Mouse (Mus musculus): Measurements from ENCODE around the gene Ptprt. TPM values are rescaled to one million over a fixed set of nuclear protein-coding genes. Genes with fewer than 3 reads are reported as not detected.

The Ptprt gene
- polyA plus RNA-seq, 1 experiment from 2014 or later: 0.87 TPM

DNA sequence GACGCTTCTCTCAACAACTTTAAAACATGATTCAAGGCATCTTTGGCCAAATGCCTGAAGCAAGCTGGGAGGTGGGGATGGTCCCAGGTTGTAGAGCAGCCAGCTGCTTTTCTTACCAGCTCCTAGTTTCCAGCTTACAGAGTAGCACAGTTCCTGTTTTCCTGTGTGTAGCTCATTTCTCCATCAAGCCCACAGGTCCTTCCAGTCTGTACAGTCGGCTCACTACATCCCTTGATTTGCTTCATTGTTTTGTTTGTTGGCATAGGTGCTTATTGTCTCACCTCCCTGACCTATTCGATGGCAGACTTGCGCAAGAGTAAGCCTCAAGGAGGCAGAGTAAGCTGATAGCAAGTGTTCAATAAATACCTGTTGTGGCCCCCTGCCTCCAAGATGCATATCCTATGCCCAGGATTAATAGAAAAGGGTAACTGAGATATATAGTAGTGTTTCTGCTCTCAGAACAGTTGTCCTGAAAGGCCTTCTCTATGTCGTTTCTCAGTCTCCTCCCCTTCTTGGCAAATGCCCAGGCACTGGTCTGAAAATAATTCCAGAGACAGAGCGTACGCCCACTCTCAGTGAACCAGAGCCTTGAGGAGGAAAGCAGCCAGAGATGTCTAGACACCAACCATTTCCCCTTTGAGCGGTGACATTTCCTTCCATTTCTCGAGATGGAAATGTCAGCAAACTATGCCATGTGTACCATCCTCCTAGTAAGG is 852.7 kb downstream of the Ptprt start:
- Histone ChIP-seq H3K36me3 (replicated peaks) (no peaks in the 10 kb centered on the region), H3K9me3 (no peaks in the 10 kb centered on the region), H3K4me1 (peaks cover 14% of the 10 kb centered on the region), H3K27me3 (ENCODE audit: poor library complexity, severe bottlenecking) (no peaks in the 10 kb centered on the region), H3K27ac (no peak overlapping the region), H3K4me3 (no peak overlapping the region)
- WGBS: 88% methylated on average over 9 of the region's 9 CpGs
- DNase-seq (ENCODE audit: extremely low spot score, low spot score): no peak

DNA sequence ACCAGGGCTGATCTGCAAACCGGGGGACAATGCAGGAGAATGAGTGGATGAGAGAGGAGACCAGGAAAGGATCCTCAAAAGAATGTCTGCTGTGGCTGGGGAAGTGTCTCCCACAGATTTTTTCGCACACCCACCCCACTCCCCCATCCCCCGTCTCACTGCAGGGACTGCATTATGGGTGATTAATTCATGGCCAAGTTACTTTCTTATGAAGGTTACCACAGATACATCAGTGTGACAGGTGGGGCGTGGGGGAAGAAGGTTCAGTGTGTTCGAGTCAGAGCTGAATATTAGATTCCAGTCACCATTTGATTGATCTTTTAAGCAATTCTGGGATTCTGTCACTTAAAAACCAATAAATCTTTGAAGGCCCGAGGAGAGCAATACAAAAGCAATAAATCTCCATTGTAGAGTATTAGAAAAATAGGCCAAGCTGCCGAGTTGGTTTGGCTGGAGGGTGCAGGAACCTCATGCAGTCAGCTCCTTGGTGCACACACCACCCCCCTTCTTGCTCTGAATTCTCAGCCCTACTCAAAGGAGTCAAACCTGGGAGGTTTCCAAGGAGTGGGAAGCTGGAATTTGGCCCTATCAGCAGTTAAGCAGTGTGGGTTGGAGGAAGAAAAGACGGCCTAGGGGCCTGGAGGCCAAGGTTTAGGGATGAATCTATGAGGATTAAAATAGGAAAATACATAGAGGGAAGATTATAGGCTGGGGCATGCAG is 854.5 kb downstream of the Ptprt start:
- H3K36me3 ChIP-seq (replicated peaks): no peaks in the 10 kb centered on the region
- WGBS: 73% methylated on average over 8 of the region's 8 CpGs

DNA sequence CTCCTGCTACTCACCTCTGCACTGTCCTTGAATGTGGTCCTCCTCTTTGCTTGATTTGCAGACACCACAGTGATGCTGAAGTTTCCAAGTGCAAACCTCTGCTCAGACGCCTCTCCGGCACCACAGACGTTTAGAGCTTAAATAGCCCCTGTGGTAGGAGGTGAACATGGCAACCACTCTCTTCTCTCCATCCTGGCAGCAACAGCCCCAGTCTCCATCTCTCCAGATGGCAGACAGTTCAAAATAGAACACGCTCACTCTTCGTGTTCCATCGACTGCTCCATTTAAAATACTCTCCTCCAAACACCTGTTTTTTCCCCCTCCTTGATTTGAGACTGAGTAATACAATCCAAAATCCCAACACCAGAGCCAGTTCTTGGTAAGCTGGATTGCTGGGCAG is 861.0 kb downstream of the Ptprt start:
- no peak overlapping the region for H3K4me3 ChIP-seq
- H3K27me3 ChIP-seq (ENCODE audit: poor library complexity, severe bottlenecking): no peaks in the 10 kb centered on the region
- H3K27ac ChIP-seq: no peak overlapping the region
- H3K36me3 ChIP-seq (replicated peaks): no peaks in the 10 kb centered on the region
- DNase-seq (ENCODE audit: extremely low spot score, low spot score): no peak
- H3K4me1 ChIP-seq: no peaks in the 10 kb centered on the region
- no peaks in the 10 kb centered on the region for H3K9me3 ChIP-seq
- 91% methylated on average over 6 of the region's 6 CpGs for whole genome bisulfite sequencing

More for the DNA sequence above, 854.5 kb downstream of the Ptprt start:
- Histone ChIP-seq H3K9me3 (no peaks in the 10 kb centered on the region), H3K27me3 (ENCODE audit: poor library complexity, severe bottlenecking) (no peaks in the 10 kb centered on the region), H3K4me3 (no peak overlapping the region), H3K27ac (no peak overlapping the region), H3K4me1 (peaks cover 14% of the 10 kb centered on the region)
- DNase-seq (ENCODE audit: extremely low spot score, low spot score): no peak

DNA sequence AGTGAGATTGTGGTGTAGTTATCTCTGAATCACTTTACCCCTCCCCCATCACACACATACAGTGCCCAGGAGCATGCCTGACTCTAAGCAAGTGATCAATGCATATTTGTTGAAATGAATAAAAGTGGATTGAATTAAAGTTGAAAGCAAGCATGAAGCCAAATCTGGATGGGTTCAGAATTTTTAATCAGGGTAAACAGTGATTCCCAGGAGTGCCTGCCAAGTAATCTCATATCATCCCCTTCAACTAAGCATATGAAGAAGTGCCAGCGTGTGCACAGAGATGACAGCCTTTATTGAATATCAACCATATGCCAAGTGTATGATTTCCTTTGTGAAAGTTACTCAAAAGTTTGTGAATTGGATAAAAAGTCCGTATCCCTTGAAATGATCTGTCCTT is 893.4 kb downstream of the Ptprt start:
- no peaks in the 10 kb centered on the region for H3K36me3 ChIP-seq (replicated peaks)
- WGBS: 90% methylated on average over 2 of the region's 2 CpGs
- H3K9me3 ChIP-seq: no peaks in the 10 kb centered on the region
- H3K27ac ChIP-seq: no peak overlapping the region
- no peaks in the 10 kb centered on the region for H3K27me3 ChIP-seq (ENCODE audit: poor library complexity, severe bottlenecking)
- H3K4me3 ChIP-seq: no peak overlapping the region
- no peaks in the 10 kb centered on the region for H3K4me1 ChIP-seq
- DNase-seq (ENCODE audit: extremely low spot score, low spot score): no peak

DNA sequence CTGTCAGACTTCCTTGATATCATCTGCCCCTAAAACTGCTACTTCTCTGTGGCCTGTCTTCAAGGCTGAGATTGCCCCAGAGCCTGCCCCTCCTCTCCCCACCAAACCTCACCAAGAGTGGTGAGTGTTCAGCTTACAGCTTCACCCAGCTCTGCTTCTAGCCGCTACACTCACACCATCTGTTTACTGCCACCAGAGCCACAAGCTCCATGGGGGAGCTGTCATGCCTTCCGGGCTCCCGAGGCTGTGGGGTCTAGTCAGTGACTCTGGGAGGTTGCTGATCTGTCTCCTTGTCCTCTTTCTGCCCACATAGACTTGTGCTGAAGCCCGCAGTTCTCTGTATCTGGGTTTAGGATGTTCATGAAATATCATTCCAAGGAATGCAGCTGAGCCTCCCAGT is 947.9 kb downstream of the Ptprt start:
- H3K4me1 ChIP-seq: peaks cover 3% of the 10 kb centered on the region
- H3K27me3 ChIP-seq (ENCODE audit: poor library complexity, severe bottlenecking): peaks cover 16% of the 10 kb centered on the region

DNA sequence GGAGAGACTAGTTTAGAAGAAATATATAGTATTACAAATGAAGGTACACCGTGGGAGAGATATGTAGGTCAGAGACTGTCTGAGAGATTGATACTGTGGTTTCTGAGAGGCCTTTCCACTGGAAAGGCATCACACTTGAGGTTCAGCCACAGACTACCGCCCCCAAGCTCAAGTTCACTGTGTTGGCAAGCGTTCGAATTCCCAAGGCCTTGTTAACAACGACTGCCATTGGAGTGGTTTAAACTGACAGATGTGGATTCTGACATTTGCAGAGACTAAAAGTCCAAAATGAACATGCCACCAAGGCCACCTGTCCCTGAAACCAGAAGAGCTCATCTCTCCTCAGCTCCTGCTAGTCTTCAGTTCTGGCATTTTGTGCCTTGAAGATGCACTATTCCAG is 951.6 kb downstream of the Ptprt start:
- Histone ChIP-seq H3K27me3 (ENCODE audit: poor library complexity, severe bottlenecking) (peaks cover 40% of the 10 kb centered on the region), H3K4me1 (peaks cover 16% of the 10 kb centered on the region), H3K9me3 (no peaks in the 10 kb centered on the region), H3K36me3 (replicated peaks) (no peaks in the 10 kb centered on the region), H3K27ac (no peak overlapping the region), H3K4me3 (no peak overlapping the region)
- 95% methylated on average over 5 of the region's 5 CpGs for WGBS
- DNase-seq (ENCODE audit: extremely low spot score, low spot score): no peak

More for the DNA sequence above, 947.9 kb downstream of the Ptprt start:
- H3K9me3 ChIP-seq: no peaks in the 10 kb centered on the region
- no peaks in the 10 kb centered on the region for H3K36me3 ChIP-seq (replicated peaks)
- DNase-seq (ENCODE audit: extremely low spot score, low spot score): no peak
- 63% methylated on average over 4 of the region's 4 CpGs for WGBS
- H3K4me3 ChIP-seq: no peak overlapping the region
- no peak overlapping the region for H3K27ac ChIP-seq

DNA sequence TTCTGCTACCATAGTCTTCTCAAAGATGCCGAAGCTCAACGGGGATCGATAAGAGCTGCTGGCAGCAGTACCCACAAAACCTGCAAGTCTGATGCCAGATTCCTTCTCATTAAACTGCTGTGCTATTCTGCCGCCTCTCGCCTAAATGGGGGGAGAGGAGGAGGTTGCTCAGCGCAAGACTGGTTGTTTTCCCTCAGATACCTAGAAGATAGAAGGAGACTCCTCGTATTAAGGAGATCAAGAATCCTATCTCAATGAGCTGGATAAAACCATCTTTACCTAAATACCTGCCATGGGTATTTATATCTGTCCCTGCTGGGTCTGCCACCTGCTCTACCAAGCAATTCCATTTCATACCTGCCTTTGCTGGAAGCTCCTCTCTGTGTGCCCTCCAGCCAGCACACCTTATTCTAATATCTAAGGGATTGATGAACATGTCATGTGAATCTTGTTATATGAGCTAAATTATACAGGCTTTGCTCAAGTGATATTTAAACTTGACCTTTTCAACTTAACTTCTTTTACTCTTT is 954.5 kb downstream of the Ptprt start:
- Histone ChIP-seq H3K36me3 (replicated peaks) (no peaks in the 10 kb centered on the region), H3K4me1 (peaks cover 16% of the 10 kb centered on the region), H3K27me3 (ENCODE audit: poor library complexity, severe bottlenecking) (peaks cover 68% of the 10 kb centered on the region), H3K27ac (no peak overlapping the region), H3K4me3 (no peak overlapping the region), H3K9me3 (no peaks in the 10 kb centered on the region)
- 84% methylated on average over 7 of the region's 7 CpGs for WGBS
- no peak for DNase-seq (ENCODE audit: extremely low spot score, low spot score)

DNA sequence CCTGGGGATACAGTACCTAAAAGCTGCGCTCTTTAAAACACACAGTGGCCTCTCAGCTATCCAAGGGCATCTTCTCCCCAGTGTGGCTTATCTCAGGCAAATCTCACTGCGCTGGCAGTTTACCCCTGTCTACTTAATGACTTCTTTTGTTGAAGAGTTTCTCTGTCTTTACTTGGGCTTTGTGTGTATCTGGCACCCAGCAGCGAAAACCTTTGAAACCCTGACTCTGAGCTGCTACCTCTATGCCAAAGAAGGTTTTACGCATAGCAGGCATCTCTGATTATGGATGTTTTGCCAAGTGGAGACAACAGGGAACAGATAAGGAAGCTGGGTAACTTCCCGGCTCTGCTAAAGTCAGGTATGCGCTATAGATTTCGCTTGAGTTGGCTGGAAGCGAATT is 956.1 kb downstream of the Ptprt start:
- WGBS: 20% methylated on average over 8 of the region's 8 CpGs
- H3K4me3 ChIP-seq: no peak overlapping the region
- H3K36me3 ChIP-seq (replicated peaks): no peaks in the 10 kb centered on the region
- peaks cover 13% of the 10 kb centered on the region for H3K4me1 ChIP-seq
- peaks cover 74% of the 10 kb centered on the region for H3K27me3 ChIP-seq (ENCODE audit: poor library complexity, severe bottlenecking)
- H3K27ac ChIP-seq: no peak overlapping the region
- no peak for DNase-seq (ENCODE audit: extremely low spot score, low spot score)
- no peaks in the 10 kb centered on the region for H3K9me3 ChIP-seq

DNA sequence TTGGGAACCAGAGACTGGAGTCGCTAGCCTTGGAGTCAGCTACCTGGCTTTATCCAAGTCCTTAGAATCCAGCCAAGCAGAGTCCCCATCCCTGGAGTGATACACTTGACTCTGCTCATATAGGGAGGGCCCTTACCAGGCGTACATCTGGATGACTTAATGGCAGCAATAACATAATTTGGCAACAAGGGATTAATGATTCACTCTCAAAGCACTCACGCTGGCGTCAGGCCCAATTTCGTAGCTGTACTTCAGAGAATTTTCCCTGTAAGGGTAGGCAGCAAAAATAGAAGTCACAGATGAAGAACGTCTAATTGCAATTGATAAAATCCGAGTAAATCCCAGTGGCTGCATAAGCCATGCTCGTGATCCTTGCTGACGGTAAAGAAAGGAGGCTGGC is 956.5 kb downstream of the Ptprt start:
- WGBS: 37% methylated on average over 9 of the region's 9 CpGs
- Histone ChIP-seq H3K9me3 (no peaks in the 10 kb centered on the region), H3K27me3 (ENCODE audit: poor library complexity, severe bottlenecking) (peaks cover 71% of the 10 kb centered on the region), H3K36me3 (replicated peaks) (no peaks in the 10 kb centered on the region), H3K27ac (no peak overlapping the region), H3K4me3 (no peak overlapping the region), H3K4me1 (peaks cover 13% of the 10 kb centered on the region)
- DNase-seq (ENCODE audit: extremely low spot score, low spot score): no peak

DNA sequence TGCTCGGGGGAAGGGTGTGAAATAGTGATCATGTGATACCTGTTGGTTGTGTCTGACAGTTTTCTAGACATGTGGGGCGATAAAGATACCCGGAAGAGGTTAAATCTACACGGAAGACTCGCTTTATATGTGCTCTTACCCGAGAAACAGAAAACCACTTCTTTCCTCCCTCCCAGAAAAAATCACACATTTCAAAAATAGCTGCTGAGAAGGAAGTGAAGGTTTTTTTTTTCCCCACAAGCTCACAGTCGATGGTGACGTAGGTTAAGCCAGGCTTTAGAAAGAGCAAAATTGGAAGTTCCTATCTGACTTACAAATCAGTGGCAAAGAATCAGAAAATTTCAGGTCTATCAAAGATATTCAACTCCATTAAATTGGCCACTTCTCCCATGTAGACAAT is 965.1 kb downstream of the Ptprt start:
- no peak for DNase-seq (ENCODE audit: extremely low spot score, low spot score)
- Histone ChIP-seq H3K9me3 (no peaks in the 10 kb centered on the region), H3K27me3 (ENCODE audit: poor library complexity, severe bottlenecking) (no peaks in the 10 kb centered on the region), H3K27ac (no peak overlapping the region), H3K4me1 (no peaks in the 10 kb centered on the region), H3K36me3 (replicated peaks) (no peaks in the 10 kb centered on the region), H3K4me3 (no peak overlapping the region)
- 88% methylated on average over 8 of the region's 8 CpGs for WGBS

DNA sequence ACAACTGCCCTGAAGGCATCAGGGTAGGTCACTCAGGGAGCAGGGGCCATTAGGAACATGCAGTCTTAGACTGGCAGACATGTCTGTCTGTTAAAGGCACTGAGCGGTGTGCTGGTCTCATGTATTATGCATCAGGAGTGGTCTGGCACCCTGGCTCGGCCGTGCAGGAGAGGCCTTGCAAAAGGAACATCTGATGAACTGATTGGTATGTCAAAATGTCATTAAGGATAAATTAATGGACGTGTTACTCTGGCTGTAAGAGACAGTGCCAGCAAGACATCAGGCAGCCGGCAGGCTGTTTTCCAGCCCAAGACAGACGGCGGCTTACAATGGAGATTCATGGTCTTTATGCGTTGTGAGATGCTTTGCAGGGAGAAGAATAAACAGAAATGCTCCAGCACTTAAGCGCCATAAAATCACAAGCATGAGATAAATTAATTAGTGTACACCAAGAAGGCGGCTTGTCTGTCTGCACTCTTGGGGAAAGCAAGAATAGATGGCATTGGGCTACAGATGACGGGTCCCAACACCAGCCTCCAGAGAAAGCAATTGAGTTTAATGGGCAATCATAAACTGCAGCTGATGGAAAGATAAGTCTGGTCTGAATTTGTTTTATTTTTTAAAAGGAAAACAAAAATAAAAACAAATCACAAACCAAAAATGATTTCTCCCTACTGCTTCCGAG is 992.5 kb downstream of the Ptprt start:
- DNase-seq (ENCODE audit: extremely low spot score, low spot score): no peak
- H3K9me3 ChIP-seq: no peaks in the 10 kb centered on the region
- 90% methylated on average over 12 of the region's 12 CpGs for WGBS
- H3K27ac ChIP-seq: no peak overlapping the region
- no peak overlapping the region for H3K4me3 ChIP-seq
- no peaks in the 10 kb centered on the region for H3K27me3 ChIP-seq (ENCODE audit: poor library complexity, severe bottlenecking)
- no peaks in the 10 kb centered on the region for H3K36me3 ChIP-seq (replicated peaks)
- no peaks in the 10 kb centered on the region for H3K4me1 ChIP-seq

DNA sequence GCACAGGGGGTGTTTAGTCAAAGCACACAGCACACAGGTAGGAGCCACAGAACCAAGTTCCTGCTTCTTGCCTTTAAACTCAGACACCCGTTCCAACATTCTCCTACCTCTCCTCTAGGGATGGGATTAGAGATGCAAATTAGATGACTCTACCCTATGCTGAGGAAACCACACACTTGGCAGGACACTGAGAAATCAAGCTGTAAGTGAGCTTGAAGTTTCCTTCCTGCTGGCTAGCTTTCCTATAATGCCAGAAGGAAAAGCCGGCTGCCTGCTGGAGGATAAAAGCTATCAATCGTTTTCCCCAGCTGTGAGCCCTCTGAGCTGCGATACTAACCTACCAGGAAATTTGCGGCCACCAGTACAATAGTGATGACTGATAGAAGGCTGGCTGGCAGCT is 999.0 kb downstream of the Ptprt start:
- no peak overlapping the region for H3K4me3 ChIP-seq
- 50% methylated on average over 5 of the region's 5 CpGs for WGBS
- DNase-seq (ENCODE audit: extremely low spot score, low spot score): no peak
- no peaks in the 10 kb centered on the region for H3K27me3 ChIP-seq (ENCODE audit: poor library complexity, severe bottlenecking)
- no peaks in the 10 kb centered on the region for H3K4me1 ChIP-seq
- no peak overlapping the region for H3K27ac ChIP-seq
- H3K9me3 ChIP-seq: no peaks in the 10 kb centered on the region
- no peaks in the 10 kb centered on the region for H3K36me3 ChIP-seq (replicated peaks)

DNA sequence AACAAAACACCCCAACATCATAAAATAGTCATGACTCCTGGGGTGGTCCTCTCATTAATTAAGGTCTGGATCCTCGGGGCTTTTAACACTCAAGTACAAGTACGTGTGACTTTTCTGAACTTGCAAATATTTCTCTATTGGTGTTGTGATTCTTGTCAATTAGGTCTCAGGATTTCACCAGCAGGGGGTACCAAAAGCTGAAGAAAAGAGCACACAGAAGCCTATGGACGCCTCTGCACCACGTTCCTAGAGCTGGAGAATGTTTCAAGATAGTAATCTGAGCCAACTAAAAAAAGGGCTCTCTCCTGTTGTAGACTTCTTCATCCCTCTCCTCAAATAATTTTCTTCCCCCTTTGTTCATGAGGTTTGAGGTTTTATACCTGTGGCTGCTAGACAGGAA is 1000.1 kb downstream of the Ptprt start:
- no peaks in the 10 kb centered on the region for H3K27me3 ChIP-seq (ENCODE audit: poor library complexity, severe bottlenecking)
- no peaks in the 10 kb centered on the region for H3K9me3 ChIP-seq
- H3K36me3 ChIP-seq (replicated peaks): no peaks in the 10 kb centered on the region
- no peak overlapping the region for H3K4me3 ChIP-seq
- no peak for DNase-seq (ENCODE audit: extremely low spot score, low spot score)
- no peak overlapping the region for H3K27ac ChIP-seq
- H3K4me1 ChIP-seq: no peaks in the 10 kb centered on the region
- WGBS: 47% methylated on average over 4 of the region's 4 CpGs
